Mouse (Mus musculus): ENCODE measurements around the gene Btnl6.
"Not testable (repeated sequence)": the region's sequence is repeated elsewhere in the genome, so short reads cannot be mapped to it uniquely, and the experiment has no call there.

Gene Btnl6

DNA sequence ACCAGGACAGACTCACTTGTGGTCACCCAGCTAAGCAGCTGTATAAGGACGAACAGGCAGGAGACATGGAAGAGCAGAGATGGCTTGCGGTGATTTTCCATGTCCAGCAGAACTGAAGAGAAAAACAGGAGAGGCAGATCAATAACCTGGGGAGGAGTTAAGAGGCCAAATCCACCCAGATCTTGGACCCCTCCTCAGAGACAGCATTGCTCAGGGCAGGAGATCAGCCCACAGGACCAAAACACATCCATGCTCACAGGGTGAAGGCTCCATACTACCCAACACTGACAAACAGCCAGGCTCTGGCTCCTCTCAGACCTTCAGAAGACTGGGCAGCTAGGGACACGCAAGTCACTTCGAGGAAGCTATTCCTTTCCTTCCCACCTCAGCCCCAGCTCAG is at the start of gene Btnl6:
Gene Btnl6, minus strand, starts transcription at position 101 of the 400 bp plus-strand sequence.
- DNase-seq (ENCODE audit: low spot score in 2 of 2) = no peak

DNA sequence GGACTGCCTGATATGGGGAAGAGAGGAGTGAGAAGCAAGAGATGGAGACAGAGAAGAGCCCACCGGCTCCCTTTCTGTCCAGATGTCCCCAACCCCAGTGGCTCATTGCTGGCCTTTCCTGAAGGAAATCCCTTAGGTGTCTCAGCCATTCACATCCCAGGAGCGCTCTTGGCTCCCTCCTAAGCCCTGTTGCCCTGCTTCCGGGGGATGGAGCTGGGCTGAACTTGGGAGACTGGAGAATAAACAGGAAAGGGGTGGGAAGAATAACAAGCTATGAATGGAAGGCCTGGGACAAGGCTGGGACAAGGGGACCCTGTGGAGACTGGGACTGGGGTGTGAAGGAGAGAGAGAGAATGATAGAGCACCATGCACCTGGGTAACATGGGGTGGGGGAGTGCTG is 47.6 kb upstream of the Btnl6 start:
- no peak for DNase-seq (ENCODE audit: low spot score in 2 of 2)

DNA sequence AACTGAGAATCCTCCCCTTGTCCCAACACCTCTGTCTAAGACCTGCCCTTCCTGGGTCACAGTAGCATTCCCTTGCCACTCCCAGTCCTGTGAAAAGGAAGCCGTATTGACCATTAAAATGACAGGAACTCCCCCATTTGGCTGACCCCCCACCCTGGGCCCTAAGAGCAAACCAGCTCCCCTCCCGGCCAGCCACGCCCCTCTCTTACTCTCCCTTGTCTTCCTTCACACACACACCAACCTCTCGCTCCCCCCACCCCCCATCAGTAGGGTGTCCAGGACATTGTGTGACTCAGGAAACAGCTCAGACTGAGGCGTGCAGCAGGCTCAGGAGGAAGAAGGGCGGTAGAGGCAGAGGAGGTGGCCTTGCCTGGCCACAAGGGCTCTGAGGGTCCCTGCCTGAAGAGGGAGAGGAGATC is 46.9 kb upstream of the Btnl6 start, which contains the start of gene Notch4:
Gene Notch4, plus strand, starts transcription at position 266 of the 419 bp plus-strand sequence.
- DNase-seq (ENCODE audit: low spot score in 2 of 2) = no peak

DNA sequence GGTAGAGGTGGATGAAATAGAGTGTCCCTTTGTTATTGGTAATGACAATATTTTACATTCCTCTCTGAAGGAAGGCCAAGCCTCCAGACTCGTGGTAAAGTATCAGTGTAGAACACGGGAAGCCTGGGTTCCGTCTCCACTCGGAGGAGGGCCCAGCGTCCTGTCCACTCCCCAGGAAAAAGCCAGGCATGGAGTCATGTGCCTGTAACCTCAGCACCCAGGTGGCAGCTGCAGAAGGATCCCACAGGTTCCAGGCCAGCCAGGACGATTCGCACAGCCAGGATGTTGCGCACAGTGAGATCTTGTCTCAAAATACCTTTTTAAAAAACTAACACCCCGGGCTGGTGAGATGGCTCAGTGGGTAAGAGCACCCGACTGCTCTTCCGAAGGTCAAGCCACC is 46.2 kb upstream of the Btnl6 start:
- no peak for DNase-seq (ENCODE audit: low spot score in 2 of 2)

DNA sequence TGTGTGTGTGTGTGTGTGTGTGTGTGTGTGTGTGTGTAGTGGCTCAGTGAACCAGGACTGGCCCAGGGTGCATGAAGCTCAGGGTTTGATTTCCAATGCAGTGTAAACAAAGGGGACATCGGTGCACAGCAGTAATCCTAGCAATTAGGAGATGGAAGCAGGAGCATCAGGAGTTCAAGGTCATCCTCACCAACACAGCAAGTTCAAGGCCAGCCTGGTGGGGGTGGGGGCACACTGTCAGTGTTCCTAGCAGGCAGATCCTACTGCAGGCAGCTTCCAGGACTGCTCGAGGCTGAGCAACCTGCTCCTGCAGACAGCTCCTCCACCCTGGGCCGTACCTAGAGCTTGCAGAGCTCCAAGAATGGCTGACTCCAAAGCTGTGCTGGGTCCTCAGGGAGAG is 45.4 kb upstream of the Btnl6 start:
- DNase-seq (ENCODE audit: low spot score in 2 of 2) = no peak

DNA sequence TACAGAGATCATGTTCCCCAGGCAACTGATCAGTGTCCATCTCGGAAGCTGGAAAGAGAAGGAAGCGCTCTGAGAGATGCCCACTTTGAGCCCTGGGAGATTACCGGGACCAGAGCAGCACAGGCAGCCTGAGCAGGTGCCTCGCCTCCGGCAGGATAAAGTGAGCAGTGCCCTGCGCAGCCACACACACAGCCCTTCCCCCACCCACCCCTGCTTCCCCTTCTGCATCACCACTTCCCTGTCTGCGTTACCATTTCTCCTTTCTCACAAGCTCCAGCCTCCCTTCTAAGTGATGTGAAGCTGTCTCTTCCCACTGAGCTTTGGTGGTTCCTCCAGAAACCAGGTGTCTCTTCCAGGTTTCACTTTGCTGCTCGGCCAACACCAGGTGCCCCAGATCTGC is 44.0 kb upstream of the Btnl6 start:
- no peak for DNase-seq (ENCODE audit: low spot score in 2 of 2)

DNA sequence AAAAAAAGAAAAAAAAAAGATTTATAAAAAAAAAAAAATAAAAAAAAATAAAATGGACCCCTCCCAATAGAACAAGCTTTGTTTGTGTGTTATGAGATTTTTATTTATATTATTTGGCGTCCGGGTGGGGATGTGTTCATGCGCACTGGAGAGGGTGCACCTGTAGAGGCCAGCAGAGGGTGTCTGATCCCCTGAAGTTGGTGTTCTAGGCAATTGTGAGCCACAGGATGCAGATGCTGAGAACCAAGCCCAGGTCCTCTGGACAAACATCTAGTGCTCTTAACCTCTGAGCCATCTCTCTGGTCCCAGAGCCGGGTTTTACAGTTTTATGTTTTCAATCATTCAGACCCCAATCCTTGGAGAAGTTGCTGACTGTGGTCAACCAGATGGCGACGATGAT is 43.3 kb upstream of the Btnl6 start:
- no peak for DNase-seq (ENCODE audit: low spot score in 2 of 2)

DNA sequence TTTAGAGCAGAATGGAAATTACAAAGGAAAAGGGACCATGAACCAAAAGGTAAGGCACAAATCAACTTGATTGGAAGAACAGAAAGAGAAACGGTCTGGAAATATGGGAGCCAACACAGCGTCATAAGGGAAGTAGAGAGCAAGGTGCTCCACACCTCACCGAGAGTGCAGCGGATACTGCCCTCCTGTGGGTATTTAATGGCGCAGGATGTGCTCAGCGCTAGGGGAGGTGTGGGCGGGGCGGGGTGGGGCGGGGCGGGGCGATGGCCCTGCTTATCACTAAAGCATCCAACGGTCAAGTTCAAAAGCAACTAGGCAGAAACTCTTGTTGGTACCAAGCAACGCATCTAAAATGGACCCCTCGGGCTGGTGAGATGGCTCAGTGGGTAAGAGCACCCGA is 42.7 kb upstream of the Btnl6 start:
- DNase-seq (ENCODE audit: low spot score in 2 of 2) = no peak

DNA sequence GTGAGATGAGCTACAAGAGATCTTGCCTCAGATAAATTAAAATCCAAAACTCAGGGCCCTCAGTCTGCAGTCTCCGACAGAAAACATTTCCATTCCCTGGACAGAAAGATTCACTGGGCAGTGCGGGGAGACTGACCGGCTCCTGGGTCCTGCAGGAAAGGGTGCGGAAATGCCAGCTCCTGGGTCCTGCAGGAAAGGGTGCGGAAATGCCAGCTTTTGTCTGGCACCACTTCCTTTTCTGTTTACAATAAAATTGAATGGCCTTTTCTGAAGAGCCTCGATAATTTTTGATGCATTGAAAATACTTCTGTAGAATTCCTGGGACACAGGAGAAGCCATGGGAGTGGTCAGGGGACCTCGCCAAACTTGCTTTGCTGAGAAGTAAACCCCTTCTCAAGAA is 42.0 kb upstream of the Btnl6 start:
- DNase-seq (ENCODE audit: low spot score in 2 of 2) = no peak

DNA sequence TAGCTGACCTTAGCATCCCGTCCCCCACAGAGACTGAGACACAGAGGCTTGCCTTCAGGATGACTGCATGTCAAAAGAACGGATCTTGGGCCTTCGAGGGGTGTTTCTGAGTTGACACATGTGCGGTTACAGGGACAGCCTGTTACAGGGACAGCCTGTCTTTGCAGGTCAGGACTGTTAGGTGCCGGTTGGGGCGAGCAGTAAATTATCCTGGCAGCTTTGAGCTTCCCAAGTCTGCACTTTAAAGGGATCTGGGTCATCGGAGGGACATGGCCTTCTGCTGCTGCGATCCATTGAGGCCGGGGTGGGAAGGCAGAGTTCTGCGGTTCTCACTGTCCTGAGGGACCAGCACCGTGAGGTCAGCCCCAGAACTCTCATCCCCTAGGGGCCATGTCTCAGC is 40.3 kb upstream of the Btnl6 start:
- DNase-seq (ENCODE audit: low spot score in 2 of 2) = no peak

DNA sequence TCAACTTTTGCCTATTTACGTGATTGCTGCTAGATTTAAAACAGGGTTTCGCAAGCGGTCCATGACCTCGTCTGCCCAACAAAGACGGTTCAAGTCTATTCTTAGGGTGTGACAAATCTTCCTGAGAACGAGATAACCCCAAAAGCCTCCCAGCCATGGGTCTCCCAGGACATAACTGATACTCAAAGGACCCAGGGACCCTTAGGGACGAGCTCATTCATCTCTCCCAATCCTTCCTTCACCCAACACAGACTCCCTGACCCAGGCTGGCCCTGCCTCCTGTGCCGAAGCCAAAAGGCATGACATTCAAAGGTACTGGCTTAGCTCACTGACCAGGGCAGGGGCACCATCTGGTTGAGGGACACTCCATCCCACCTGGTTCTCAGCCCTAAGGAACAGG is 39.3 kb upstream of the Btnl6 start:
- no peak for DNase-seq (ENCODE audit: low spot score in 2 of 2)

DNA sequence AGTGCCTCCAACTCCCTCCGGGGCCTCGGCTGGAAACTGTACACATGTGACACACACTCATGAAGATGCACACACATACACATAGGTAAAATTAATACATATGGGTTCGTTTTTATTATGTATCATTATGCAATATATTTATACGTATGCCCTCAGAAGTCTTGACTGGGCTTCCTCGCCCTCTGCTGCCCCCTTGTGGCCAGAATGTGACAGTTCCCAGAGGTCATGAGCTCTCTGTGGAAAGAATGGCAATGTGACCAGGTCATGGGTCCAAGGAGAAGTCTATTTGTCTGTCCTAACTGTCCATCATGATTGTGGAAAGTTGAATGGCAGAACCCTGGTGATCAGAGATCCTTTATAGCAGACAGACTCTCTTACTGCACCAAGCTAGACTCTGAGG is 38.3 kb upstream of the Btnl6 start:
- DNase-seq (ENCODE audit: low spot score in 2 of 2) = peak; percentile 66 to 72

DNA sequence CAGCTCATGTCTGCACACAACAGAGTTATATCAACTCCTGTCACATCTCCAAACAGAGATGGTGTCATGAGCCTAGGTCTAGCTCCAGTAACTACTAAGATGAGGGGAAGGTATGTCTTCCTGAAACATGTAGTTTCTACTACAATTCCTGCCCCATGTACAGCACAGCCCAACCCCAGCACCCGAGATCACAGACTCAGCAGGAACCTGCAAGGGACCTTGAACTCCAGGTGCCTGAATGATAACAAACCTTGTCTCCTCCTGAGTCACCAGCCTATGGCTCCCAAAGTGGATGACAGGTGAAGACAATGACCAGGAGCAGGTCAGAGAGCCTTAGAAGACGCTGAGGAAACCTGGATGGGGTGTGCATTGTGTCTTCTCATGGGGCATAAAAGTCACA is 32.7 kb upstream of the Btnl6 start:
- no peak for DNase-seq (ENCODE audit: low spot score in 2 of 2)

DNA sequence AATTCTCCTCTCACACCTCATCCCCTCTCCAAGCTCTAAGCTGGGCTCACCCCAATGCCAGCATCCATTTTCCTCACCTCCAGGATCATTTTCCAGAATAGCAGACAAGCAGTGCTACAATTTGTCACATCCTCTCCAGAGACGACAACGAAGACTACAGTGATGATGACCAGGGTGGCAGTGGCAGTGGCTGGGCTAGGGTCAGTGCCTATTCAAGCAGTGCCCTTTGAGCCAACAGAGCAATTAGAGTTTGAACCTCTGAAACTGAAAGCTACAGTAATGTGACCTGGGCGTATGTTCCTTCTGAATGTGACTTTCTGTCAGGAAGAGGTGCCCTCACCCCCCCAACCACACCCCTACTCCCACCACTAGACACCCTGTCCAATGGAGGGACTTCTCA is 32.0 kb upstream of the Btnl6 start:
- DNase-seq (ENCODE audit: low spot score in 2 of 2) = no peak

DNA sequence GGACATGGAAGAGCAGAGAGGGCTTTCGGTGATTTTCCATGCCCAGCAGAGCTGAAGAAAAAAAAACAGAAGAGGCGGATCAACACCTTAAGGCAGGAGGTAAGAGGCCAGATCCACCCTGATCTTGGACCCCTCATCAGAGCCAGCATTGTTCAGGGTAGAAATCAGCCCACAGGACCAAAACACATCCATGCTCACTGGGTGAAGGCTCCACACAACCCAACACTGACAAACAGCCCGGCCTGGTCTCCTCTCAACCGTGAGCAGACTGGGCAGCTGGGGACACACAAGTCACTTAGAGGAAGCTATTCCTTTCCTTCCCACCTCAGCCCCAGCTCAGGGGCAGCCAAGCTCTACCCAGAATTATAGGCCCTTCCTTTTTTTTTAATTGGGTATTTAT is 30.4 kb upstream of the Btnl6 start:
- no peak for DNase-seq (ENCODE audit: low spot score in 2 of 2)

DNA sequence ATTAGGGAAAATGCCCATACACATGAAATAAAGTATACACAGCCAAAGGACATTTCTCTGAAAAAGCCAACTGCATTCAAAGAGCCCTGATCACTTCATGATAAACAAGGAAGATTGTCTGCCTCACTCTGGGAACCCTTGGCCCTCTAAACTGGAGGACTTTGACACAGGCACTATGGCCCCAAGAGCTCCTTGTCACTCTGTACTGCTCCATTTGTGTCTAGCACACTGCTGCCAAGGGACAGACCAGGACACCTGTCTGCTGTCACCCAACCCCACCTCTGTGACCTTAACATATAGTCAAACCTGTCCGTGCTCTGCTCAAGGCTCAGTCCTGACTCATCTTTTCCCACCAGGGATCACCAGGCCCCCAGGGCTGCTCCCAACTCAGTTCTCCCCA is 29.6 kb upstream of the Btnl6 start:
- no peak for DNase-seq (ENCODE audit: low spot score in 2 of 2)

DNA sequence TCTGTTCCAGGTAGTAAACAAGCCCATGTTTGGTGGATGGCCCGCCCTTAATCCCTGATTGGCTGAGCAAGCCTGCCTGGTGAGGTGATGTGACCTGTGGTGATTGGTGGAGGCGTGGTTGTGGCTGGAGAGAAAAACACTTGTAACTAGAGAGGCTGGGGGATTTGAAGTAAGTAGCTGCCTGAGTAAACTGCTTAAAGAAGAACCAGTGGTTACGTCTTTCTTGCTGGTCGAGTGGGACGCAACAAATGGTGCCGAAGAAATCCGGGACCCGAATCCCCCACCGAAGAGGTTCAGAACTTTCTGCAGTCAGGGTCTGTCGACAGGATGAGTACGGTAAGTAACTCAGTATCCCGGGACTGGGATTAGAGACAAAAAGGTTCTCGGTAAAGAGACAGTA is 26.4 kb upstream of the Btnl6 start:
- not testable (repeated sequence) for DNase-seq (ENCODE audit: low spot score in 2 of 2)

DNA sequence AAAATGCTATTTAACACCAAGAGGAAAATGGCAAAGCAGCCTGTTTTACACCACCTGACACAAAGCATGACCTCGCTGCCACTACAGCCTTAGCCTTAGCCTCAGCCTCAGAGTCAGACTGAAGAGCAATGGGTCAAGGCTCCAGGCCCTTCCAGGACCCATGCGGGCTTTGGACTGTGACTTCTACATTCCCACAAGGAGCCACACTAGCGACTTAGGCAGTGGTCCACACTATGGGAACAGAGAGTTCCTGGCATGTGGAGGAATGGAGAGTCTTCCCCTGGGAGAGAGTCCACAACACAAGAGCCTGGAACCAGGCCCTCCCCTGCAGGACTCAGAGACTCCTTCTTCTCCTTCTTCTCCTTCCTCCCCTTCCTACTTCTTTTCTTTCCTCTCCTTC is 15.5 kb upstream of the Btnl6 start:
- no peak for DNase-seq (ENCODE audit: low spot score in 2 of 2)

DNA sequence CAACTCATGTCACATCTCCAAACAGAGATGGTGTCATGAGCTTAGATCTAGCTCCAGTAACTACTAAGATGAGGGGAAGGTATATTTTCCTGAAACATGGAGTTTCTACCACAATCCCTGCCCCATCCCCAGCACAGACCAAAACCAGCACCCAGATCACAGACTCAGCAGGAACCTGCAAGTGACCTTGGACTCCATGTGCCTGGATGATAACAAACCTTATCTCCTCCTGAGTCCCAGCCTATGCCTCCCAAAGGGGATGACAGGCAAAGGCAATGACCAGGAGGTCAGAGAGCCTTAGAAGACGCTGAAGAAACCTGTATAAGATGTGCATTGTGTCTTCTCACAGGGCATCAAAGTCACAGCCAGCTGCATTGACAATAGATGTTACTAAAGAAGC is 1.8 kb upstream of the Btnl6 start:
- DNase-seq (ENCODE audit: low spot score in 2 of 2) = no peak

DNA sequence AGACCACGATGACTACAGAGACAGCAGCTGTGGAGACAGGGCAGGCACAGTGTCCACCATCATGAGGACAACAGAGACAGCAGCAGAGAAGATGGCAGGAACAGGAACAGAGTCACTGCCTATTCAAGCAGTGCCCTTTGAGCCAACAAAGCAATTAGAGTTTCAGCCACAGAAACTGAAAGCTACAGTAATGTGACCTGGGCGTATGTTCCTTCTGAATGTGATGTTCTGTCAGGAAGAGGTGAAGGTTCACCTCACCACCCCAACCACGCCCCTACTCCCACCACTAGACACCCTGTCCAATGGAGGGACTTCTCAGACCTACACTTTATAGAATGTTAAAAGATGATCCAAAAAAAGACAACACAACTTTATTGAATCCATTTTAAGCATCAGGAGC is 1.4 kb upstream of the Btnl6 start:
- not testable (repeated sequence) for DNase-seq (ENCODE audit: low spot score in 2 of 2)

DNA sequence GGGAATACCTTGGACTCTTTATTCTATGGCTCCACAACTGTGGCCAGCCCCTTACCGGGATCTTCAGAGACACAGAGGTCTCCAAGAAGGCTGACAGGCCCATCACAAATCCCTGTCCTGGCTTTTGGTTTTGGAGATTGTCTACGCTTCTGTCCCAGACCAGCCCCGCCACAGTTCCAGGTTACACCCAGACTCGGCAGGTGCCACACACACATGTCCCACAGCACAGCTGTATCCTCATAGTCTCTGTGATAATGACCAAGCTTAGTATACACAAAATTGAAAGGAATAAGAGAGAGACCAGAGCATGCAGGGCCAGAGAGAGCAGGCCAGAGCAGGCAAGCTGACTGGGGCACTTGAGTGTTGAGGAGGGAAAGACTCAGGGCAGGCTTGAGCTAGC is 643 bp upstream of the Btnl6 start:
- DNase-seq (ENCODE audit: low spot score in 2 of 2) = no peak

DNA sequence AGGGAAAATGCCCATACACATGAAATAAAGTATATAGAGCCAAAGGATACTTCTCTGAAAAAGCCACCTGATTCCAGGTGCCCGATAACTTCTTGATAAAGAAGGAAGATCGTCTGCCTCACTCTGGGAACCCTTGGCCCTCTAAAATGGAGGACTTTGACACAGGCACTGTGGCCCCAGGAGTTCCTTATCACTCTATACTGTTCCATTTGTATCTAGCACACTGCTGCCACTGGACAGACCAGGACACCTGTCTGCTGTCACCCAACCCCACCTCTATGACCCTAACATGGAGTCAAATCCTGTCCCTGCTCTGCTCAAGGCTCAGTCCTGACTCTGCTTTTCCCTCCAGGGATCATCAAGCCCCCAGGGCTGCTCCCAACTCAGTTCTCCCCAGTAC is 638 bp downstream of the Btnl6 start:
- no peak for DNase-seq (ENCODE audit: low spot score in 2 of 2)

DNA sequence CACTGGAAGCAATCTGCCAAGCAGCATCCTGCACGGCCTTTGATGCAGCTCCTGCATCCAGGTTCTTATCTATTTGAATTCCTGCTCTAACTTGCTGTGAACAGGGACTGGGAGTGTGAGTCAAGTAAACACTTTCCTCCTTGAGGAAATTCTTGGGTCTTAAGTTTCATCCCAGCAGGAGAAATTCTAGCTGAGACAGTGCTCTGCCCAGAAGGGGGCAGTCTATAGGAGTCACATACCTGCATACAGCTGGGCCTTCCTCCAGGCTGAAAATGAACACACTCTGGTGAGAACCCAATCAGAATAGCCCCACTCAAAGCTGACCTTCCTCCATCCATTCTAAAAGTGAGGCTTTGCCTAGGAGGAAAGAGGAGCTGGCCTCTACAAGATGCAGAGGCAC is 5.4 kb downstream of the Btnl6 start:
- DNase-seq (ENCODE audit: low spot score in 2 of 2) = not testable (repeated sequence)

DNA sequence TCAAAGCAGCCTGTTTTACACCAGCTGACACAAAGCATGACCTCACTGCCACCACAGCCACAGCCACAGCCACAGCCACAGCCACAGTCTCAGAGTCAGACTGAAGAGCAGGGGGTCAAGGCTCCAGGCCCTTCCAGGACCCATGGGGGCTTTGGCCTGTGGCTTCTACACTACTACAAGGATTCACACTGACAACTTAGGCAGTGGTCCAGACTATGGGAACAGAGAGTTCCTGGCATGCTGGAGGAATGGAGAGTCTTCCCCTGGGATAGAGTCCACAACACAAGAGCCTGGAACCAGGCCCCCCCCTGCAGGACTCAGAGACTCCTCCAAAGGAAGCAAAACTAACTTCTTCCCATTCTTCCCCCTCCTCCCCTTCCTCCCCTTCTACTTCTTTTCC is 9.6 kb downstream of the Btnl6 start:
- no peak for DNase-seq (ENCODE audit: low spot score in 2 of 2)

DNA sequence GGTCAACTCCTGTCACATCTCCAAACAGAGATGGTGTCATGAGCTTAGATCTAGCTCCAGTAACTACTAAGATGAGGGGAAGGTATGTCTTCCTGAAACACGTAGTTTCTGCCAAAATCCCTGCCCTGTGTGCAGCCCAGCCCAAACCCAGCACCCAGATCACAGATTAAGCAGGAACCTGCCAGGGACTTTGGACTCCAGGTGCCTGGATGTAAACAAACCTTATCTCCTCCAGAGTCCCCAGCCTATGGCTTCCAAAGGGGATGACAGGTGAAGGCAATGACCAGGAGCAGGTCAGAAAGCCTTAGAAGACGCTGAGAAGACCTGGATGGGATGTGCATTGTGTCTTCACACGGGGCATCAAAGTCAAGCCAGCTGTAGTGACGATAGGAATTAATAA is 19.4 kb downstream of the Btnl6 start:
- not testable (repeated sequence) for DNase-seq (ENCODE audit: low spot score in 2 of 2)

Measured in urinary bladder, adult 18-20 months (tissue).